Mouse (Mus musculus) MEL-GATA-1-ER (cell line): ENCODE measurements at regions not wholly inside any gene's neighbourhood (a gene's known extent, or its start where the extent isn't known, plus 50 kb on each side); places are given as distances from the start of the nearest gene placed in this dataset.

ENCODE experiments used
- DNase-seq: peaks from one replicate; pipeline ENCODE4 v3.0.0-alpha.2; 2012; ENCODE audit warnings: low read depth; ENCODE audit errors: extremely low read depth

- no peak for DNase-seq
Measured at GRCm38 (mm10) chr1:183717060-183717459, 296.0 kb upstream of the Dusp10 start.

GRCm38 (mm10) chr1:183749126-183749525 is 264.0 kb upstream of the Dusp10 start:
- DNase-seq, result no peak

- DNase-seq, result no peak
Measured at GRCm38 (mm10) chr1:183754500-183754899, 258.6 kb upstream of the Dusp10 start.

- DNase-seq, result no peak
Measured at GRCm38 (mm10) chr1:183756716-183757115, 256.4 kb upstream of the Dusp10 start.

GRCm38 (mm10) chr1:183763864-183764726 is 249.0 kb upstream of the Dusp10 start:
- no peak for DNase-seq

DNA sequence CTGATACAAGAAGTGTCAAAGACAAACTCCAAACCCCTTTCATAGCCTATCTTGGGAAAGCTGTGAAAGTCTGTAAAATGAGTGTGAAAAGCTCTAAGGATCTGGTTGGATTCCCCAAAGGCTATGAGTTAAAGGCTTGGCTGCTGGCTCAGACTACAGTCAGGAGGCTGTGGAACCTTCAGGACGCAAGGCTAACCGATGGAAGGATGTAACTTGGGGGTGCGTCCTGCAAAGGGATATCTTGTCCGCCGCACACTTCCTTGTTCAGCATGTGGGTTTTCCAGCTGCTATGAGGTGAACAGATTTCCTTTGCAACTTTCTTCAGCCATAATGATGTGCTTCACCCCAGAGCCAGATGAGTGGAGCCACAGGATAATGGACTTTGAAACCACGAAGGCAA is 240.3 kb upstream of the Dusp10 start:
- DNase-seq, result no peak

GRCm38 (mm10) chr1:183780180-183780579 is 232.9 kb upstream of the Dusp10 start:
- DNase-seq, result no peak

DNA sequence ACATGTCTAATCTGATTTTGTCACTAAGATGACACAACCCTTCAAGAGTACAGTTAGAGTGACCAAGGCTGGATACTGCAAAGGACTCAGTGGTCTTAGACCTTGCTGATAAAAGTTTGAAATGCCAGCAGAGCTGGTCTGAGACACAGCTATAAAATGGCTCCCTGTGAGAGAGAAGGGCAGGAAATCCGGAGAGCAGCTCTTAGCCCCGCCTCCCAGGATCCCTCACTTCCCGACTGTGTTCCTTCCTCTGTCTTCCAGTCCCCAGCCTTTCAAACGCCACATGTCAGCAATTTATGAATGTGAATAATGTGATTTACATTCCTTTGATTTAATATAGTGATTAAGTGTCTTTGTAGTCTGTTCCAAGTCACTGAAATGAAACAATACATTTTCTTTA is 232.3 kb upstream of the Dusp10 start:
- DNase-seq, result no peak

GRCm38 (mm10) chr1:183783440-183784130 is 229.5 kb upstream of the Dusp10 start:
- no peak for DNase-seq

DNA sequence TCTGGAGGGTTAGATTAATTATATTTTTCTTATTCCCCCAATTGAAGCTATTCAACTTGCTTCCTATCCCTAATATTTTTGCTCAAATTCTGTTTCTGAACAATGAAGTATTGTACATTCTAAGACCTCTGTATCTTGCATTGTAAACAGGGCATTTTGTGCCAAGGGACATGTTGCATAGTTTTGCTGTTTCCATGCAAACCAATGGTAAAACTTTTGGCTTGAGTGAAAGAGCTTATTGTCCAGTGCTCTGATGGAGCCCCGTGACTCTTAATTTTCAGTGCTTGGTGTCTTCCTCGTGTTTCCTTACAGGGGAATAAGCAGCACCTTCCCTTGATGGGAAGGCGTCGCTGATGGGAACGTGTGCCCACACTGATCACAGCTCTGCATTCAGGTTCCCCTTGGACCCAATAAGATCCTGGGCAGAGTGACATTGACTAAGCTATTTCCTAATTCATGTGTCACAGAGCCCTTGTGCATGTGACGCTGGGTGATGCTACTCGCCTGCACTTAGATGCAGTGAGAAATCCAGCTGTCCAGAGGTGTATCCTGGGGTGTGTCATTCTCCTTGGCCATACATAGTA is 220.8 kb upstream of the Dusp10 start:
- DNase-seq, result no peak

- no peak for DNase-seq
Measured at GRCm38 (mm10) chr1:183793324-183793723, 219.8 kb upstream of the Dusp10 start.

- no peak for DNase-seq
Measured at GRCm38 (mm10) chr1:183793913-183794445, 219.1 kb upstream of the Dusp10 start.

GRCm38 (mm10) chr1:183802351-183802750 is 210.8 kb upstream of the Dusp10 start:
- no peak for DNase-seq

DNA sequence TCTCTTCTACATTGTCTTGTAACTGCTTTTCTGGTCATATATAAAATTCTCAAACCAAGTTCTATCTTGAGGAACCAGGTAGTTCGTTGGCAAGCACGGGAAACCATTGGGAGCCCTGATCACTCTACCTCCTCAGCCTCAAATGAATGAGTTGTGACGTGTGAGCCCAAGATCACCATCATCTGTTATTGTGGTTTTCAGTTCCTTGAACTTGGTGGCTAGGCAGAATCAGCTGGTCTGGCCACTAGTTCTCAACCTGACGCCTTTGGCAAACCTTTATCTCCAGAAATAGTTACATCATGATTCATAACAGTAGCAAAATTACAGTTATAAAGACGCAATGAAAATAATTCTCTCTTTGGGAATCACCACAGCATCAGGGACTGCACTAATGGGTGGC is 209.7 kb upstream of the Dusp10 start:
- no peak for DNase-seq

GRCm38 (mm10) chr1:183803826-183804225 is 209.3 kb upstream of the Dusp10 start:
- no peak for DNase-seq

GRCm38 (mm10) chr1:183804295-183804694 is 208.8 kb upstream of the Dusp10 start:
- no peak for DNase-seq

- no peak for DNase-seq
Measured at GRCm38 (mm10) chr1:183806864-183807730, 206.0 kb upstream of the Dusp10 start.

DNA sequence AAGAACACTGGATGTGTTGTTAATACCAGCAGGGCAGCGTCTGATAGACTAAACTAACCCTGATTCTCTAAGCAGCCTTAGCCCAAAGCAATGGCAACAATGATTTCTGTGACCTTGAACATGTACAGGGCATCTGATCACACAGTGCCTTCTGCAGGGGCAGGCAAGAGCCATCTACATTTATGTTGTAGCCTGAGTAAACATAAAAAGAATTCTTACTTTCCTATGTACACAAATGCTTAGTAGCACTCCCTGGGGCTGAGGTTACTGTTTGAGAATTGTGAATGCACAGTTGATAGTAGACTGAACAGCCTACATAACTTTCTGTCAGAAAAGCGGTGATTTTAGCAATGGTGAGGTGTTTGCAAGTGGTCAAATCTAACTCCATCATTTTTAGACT is 204.9 kb upstream of the Dusp10 start:
- DNase-seq, result no peak

DNA sequence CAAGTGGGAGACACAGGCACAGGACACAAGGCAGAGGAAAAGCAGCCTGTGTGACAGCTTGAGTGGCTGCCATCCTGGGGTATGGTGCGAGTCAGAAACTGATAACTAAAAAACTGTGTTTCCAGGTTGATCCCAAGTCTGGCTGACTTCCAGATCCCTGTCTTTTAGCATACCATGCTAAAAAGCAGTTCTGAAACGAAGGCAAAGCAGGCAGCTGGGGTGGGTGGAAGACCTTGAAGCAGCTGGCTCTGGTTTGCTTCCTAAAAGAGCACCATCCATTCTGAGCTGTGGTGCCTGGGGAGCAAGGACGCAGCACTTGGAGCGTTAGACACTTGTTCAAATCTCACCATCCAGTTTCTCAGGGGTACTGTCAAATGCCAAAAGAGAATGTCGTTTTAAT is 192.5 kb upstream of the Dusp10 start:
- DNase-seq, result no peak

DNA sequence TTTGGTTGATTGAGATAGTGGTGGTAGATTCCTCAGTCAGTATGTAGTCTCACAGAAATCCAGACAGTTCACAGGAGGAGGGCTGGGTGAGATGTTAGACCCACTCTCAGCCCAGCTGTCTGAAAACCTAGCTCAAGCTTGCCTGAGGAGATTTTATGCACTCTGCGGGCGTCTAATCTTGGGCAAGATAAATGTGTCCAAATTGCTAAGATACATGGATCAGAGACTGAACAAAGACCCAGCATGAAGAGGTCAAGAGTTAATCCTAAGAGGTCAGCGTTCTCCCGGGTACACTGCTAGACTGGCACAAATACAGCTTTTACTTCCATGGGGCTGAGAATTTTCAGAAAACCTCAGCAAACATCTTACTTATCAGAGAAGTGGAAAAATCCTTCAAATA is 186.8 kb upstream of the Dusp10 start:
- DNase-seq, result no peak

DNA sequence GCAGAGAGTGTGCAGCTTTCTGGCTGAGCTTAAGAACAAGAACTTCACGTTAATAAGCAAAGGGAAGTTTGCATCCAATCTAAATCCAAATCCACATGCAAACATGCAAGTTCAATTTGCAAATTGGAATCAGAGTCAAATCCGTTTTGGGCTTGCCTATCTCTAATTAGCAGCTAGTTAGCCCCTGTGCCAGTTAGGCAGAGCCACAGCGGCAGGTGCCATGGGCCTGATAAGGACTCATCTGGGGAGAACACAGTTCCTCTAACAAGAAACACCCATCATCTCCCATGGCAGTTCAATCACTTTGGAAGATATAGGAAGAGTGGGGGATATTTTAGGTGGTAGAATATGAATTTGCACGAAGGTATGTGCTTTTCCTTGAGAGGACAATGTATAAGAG is 168.0 kb upstream of the Dusp10 start:
- peak; percentile 6 for DNase-seq
